Mouse (Mus musculus) neutrophil, adult 5-6 weeks (primary cell): ENCODE results near the gene Irf1. TPM values are rescaled to one million over a fixed set of nuclear protein-coding genes. Genes with fewer than 3 reads are reported as not detected.

Experiments
- ATAC-seq: fragments of 151-379, 151-347 bp; 2 replicates; pipeline ENCODE4 v1.8.0; 2017; ENCODE audit warnings: mild to moderate bottlenecking, moderate TSS enrichment; ENCODE audit not compliant: insufficient number of reproducible peaks, poor library complexity, low FRiP score, severe bottlenecking; ENCODE audit errors: extremely low read depth
- total RNA-seq: library from RNA; stranded (forward); fragments of 200-1000 nt; gene quantifications from 2 replicates; pipeline ENCODE4 v1.2.3, GENCODE M21; 2017

The Irf1 gene
- total RNA-seq, result 358 and 383 TPM in 2 replicates

GRCm38 (mm10) chr11:53769760-53770124, at the start of gene Irf1:
TSS of gene Irf1 (plus strand) at chr11:53770014.
- peak; percentile 80 for ATAC-seq

DNA sequence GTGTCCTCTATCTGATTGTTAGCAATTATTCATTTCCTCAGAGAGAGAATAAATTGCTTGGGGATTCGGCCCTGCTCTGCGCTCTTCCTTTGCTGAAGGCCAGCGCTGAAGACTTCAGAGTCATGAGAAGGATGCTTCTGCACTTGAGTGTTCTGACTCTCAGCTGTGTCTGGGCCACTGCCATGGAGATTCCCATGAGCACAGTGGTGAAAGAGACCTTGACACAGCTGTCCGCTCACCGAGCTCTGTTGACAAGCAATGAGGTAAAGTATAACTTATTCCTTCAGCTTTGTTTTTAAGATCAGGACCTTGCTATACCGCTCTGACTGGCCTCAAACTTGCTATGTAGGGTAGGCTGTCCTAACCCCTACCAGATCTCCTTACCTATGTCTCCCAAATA, 49.1 kb upstream of the Irf1 start, which contains the start of gene Il5:
Gene Il5 (plus strand): TSS at position 80 of the 400 bp plus-strand sequence.
- no peak for ATAC-seq

DNA sequence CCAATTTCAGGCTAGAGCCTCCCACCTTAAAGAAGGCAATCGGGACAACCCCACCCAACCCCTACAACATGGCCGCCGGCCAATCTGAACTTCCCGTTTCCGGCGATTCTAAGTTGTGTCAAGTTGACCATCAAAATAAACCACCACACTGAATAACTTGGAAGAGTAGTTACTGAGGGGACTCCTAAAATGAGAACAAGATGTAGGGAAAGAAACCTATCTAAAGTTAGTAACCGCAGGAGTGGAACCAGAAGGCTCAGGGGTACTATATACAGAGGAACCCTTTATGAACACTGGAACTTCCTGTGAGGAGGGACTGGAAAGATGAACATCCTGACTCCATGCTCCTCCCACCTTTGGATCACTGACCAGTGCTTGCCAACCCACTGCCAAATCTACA, 38.4 kb upstream of the Irf1 start:
- ATAC-seq, result no peak

- no peak for ATAC-seq
Observed at GRCm38 (mm10) chr11:53732244-53732643, 37.6 kb upstream of the Irf1 start.

GRCm38 (mm10) chr11:53733824-53734223, 36.0 kb upstream of the Irf1 start:
- ATAC-seq, result no peak

DNA sequence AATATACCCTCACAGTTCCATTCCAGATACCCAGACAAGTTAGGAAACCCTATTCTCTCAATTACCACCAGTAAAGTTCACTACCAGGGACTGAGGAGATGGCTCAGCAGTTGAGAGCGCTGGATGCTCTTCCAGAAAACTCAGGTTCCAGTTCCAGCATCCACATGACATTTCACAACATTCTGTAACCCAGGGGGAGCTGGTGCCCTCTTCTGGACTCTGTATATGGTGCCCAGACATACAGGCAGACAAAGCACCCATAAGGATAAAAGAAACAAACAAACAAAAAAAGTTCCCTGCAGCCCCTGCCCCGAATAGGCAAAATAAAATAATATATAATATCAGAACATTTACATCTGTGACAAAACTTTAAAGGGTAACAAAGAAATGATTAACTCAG, 35.4 kb upstream of the Irf1 start:
- no peak for ATAC-seq

DNA sequence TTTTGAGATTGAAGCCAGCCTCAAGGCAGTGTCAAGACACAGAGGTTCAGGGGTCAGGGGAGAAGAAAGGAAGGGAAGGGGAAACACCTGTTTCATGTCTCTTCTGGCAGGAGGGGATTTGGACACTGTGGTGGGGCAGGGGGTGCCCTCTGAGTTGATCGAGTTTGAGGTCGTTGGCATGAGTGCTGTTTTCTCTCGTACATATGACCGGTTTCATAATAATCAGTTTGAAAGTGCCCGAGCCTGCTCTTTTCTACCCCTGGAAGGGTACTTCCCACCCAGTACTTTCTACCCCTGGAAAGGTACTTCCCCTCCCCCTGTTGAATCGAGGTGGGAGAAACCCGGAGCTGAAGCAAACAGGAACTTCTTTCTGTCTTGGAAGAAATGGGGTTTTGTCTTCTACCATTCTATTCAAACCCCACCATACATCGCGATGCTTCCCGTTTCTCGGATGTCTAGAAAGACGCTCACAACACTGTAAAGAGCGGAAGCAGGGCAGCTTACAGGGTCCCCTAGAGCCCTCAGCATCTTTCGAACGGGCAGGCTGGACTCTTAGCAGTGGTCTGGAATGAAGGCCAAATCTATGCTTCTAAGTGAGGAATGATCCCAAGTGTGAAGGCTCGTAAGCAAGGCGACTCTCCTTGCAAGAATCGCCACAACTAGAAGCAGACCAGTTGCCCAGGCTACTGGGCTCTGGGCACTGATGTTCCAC, 34.7 kb upstream of the Irf1 start:
- no peak for ATAC-seq

DNA sequence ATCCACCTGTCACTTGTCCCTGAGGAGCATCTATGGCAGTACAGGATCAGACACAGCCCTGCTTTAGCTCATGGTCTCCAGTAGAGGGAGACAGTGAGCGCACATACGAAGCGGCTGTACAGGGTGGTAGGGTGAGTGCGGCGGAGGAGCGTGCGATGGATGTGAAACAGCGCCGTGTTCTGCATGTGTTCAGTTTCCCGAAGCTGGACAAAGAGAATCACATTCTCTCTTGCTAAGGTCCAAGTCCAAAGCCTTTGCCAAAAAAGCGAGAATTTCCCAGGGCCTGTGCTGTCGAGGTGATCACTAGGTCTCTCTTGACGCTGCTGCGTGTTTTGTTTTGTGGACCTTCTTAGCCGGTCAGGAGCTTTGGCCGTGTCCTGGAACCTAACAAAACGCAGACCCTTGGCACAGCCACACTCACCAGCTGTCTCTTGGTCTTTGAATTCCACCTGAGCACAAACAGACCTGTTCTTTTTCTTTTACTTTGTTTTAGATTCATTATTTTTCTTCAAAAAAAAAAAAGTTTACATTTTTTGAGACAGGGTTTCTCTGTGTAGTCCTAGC, 34.0 kb upstream of the Irf1 start:
- peak; percentile 85 for ATAC-seq

DNA sequence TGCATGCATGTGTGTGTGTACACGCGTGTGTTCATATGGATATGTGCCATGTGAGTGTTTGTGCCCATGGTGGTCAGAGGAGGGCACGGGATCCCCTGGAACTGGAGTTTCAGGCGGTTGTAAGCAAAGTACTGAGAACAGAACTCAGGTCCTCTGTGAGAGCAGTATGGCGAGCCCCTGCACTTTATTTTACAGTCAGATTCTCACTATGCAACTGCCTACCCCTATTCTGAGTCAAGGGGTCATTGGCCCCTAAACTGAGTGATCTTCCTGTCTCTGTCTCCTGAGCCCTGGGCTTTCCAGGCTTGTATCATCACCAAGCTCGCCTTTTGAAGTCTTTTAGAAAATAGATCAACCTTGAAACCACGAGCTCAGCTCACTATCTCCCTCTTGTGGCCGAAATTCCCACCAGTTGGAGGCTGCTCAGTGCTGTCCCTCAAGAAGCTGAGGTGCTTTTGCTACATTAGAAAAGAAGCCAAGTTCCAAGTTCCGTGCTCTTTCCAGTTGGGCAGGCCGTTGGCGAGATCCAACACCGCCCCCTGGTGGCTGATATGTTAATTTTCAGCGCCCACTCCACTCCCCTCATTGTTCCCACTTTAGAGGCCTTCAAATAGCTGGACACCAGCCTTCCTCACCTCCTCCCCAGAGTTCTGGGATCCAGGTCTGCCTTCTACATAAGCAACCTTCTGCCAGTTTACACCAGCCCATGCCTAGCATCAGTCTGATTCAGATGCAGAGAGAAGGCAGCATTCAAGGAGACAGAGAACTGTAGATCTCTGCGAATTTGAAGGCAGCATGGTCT, 32.8 kb upstream of the Irf1 start:
- peak; percentile 63 for ATAC-seq

GRCm38 (mm10) chr11:53737573-53737946, 32.3 kb upstream of the Irf1 start:
- peak; percentile 64; the same call in 1 of the 2 replicates for ATAC-seq

DNA sequence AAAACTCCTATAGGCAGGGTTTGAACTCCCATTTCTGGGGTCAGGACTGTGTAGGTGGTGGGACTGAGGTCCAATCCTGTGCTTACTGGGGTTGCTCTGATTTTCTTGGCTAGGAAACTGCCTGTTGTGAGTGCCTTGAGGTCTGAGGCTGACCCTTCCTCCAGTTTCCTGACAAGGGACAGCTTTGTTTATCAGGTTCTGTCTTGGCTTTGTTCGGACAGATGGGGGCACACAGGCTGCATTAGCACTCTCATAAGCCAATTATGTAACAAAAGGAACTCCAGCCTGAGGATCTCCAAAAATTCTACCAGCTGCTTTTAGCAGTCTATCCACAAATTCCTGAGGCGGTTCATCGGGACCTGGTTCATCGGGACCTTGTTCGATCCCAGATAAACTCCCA, 27.5 kb upstream of the Irf1 start:
- no peak for ATAC-seq

DNA sequence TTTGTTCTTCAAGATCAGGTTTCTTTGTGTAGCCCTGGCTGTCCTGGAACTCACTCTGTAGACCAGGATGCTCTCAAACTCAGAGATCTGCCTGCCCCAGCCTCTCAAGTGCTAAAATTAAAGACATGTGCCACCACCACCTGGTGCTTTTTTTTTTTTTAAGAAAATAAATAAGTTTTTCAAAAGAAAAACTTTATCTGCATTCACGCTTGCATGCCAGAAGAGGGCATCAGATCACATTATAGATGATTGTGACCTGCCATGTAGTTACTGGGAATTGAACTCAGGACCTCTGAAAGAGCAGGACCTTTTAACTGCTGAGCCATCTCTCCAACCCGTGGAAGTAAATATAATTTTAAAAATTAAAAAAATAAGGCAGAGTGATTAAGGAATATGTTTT, 24.6 kb upstream of the Irf1 start:
- no peak for ATAC-seq

DNA sequence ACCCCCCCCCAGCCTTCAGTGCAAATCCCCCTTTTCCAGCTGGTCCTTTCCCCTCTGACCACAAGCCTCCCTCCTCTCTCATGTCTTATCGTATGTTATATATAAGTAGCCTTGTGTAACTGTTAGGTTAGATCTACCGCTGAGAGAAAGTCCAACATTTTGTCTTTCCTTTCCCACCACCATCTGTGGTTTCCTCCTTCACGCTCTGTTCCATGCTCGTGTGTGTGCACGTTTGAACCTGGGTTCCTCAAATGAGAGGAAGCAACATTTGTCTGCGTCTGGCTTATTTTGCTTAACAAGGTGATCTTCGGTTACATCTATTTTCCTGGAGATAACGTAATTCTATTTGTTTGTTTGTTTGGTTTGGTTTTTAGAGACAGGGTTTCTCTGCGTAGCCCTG, 21.8 kb upstream of the Irf1 start:
- peak; percentile 43; the same call in 1 of the 2 replicates for ATAC-seq

DNA sequence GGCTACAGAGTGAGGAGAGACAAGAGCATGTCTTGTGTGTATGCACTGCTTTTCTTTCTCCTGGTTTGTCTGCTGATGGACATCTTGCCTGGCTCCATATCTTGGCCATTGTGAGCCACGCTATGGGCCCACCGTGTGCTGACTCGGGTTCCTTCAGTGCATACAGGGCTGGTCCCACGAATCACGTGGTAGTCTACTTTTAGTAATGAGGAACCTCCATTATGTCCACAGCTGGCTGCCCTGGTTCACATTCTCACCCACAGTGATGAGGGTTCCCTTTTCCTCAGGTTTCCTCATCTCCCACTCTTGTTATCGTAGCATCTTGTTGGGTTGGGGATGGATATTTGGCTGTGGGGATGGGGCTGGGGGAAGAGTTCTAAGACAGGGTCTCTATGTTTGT, 21.2 kb upstream of the Irf1 start:
- peak; percentile 82 for ATAC-seq

DNA sequence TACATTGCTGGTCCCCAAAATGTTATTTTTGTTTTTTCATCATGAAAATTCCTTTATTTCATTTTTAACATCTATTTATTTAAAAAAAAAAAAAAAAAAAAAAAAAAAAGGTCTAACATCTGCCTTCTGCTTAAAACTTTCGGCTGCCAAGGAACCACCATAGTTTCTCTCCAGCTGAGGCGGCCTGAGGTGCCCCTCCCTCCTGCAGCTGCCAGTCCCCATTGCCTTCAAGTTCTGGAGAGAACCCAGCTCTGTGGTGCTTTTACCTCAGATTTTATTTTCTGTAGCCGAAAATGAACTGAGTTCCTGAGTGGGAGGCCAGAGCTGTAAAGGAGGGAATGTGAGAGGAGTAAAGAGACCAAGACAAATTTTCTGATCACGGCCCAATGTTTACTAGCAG, 20.5 kb upstream of the Irf1 start:
- ATAC-seq, result no peak

GRCm38 (mm10) chr11:53749716-53750352, 20.0 kb upstream of the Irf1 start:
- no peak for ATAC-seq

- ATAC-seq, result no peak
Observed at GRCm38 (mm10) chr11:53755011-53755595, 14.7 kb upstream of the Irf1 start.

DNA sequence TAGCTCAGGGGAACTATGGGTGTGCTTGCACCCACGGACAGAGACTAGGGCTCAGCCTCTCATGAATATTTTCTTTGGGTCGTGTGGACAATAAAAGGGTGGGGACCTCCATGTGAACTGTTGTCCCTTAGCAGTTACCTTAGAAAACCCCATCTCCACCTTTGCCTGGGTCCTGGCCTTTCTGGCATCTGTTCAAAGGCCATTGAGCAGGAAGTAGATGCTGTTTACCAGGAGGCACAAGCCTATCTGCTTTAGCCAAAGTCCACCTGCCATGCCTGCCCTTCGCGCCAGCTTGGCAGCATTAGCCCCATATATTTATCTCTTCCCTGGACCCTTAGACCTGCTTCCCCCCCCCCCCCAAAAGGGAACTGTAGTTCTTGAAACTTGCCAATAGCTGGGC, 12.2 kb upstream of the Irf1 start:
- no peak for ATAC-seq

DNA sequence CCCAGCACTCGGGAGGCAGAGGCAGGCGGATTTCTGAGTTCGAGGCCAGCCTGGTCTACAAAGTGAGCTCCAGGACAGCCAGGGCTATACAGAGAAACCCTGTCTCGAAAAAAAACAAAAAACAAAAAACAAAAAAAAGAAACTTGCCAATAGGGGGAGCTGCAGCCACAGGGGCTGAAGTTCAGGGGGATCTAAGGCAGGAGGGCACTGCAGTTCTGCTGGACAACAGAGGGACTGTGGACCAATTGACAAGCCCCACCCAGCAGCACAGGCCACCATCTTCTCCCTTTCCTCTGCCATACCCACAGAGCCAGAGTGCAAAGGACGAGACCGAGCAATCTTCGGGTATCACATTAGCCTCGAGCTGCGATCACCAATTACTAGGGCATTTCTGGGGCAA, 11.8 kb upstream of the Irf1 start:
- peak; percentile 48 for ATAC-seq
